Mouse (Mus musculus) CD4-positive, CD25-positive, alpha-beta regulatory T cell, adult 4 months (primary cell): ENCODE data around the gene Olfr118. TPM values are rescaled to one million over a fixed set of nuclear protein-coding genes. Genes with fewer than 3 reads are reported as not detected.
"Not testable (repeated sequence)": the region's sequence is repeated elsewhere in the genome, so short reads cannot be mapped to it uniquely, and the experiment has no call there.

ENCODE experiments used
- ATAC-seq: one replicate; pipeline ENCODE4 v1.8.0; 2017
- polyA plus RNA-seq, 2 experiments: library from polyadenylated mRNA; unstranded; fragments of 100-300 nt; shearing (Covaris generic); gene quantifications; one replicate each; pipeline ENCODE4 v1.2.1; 2017

Gene Olfr118
- under 1 TPM in 1 of 2 experiments, not detected in 1; 0.30 TPM for polyA plus RNA-seq

DNA sequence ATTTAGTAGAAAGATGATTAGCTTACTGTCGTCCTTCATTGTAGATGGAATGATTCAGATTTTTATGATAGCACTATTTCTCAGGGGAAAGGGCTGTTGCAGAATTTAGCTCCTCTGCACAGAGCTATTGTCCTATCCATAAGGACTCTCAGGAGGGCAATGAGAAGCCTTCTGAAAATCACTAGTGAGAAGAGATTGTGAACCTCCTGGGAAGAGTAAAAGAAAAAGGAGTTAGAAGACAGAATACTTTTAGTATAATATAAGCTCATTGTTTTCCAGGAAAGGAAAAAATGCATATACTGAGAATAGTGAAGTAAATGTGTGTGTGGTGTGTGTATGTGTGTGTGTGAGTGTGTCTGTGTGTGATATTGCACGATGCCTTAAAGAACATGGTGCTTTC is at the start of gene Olfr118:
Olfr118 (plus strand) TSS at position 301 of the 400 bp plus-strand sequence.
- no peak for ATAC-seq

DNA sequence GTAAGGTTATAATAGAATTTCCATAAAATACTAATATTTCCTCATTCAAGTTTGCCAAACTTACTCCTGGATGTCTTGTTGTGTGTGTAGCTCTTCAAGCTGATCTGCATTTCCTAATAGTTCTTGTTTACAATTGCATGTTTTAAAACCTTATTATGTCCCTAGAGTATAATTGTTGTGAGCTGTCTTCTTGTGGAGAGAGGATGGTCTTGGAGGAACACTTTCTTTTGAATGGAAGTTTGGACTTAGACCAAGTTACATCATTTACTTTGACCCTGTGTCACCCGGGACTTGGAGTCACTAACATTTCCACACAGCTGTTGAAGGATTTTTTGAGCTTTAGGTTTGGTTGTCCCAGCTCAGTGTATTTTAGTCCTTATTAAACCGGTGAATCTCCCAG is 39.8 kb upstream of the Olfr118 start, which contains the start of the genes Olfr115 and Olfr116:
Olfr115 (minus strand) TSS at position 101 of the 400 bp plus-strand sequence.
Olfr116 (minus strand) TSS at position 191 of the 400 bp plus-strand sequence.
- ATAC-seq = no peak

DNA sequence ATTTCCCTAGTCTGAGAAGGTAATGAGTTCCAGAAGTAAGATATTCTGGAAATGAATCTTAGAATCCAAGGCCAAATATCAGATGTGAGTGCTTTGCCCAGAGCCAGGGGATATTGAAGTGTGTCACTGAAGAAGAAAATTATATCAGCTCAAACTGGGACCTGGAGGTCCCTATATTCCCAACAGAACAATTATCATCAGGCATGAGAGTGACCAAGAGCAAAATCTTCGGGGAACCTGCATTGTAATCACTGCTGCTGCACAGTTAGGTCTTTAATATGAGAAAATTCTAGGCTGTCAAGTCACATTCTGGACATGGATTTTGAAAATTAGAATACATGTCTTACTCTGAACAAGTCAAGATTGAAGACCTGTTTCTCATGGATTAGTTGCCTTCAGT is 3.1 kb upstream of the Olfr118 start, which contains the start of gene Olfr117:
Olfr117 (minus strand) TSS at position 101 of the 400 bp plus-strand sequence.
- no peak for ATAC-seq

DNA sequence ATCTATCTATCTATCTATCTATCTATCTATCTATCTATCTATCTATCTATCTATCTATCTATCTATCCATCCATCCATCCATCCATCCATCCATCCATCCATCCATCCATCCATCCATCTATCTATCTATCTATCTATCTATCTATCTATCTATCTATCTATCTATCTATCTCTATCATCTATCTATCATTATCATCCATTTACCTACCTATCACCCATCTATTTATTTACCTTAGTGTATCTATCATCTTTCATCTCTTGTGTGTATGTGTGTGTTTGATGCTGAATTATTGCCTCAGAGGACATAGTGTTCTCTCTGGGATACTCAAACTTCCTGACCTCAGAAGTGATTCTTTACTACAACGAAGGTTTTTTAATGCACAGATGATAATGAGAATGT is 29.5 kb downstream of the Olfr118 start, which contains the start of gene Olfr119:
Olfr119 (plus strand) TSS at position 301 of the 400 bp plus-strand sequence.
- ATAC-seq = not testable (repeated sequence)

DNA sequence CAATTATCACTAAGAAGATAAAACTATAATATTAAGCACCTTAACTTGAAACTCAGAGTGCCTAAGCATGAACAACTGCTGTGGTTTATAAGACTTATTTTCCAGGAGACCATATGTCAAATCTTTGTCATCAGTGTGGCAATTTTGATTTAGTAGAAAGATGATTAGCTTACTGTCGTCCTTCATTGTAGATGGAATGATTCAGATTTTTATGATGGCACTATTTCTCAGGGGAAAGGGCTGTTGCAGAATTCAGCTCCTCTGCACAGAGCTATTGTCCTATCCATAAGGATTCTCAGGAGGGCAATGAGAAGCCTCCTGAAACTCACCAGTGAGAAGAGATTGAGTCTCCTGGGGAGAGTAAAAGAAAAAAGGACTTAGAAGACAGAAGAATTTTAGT is 54.7 kb downstream of the Olfr118 start, which contains the start of gene Olfr120:
Olfr120 (plus strand) TSS at position 301 of the 400 bp plus-strand sequence.
- no peak for ATAC-seq

Other genes with a start within 250 kb of the Olfr118 start
- gene Olfr108, start 221.5 kb upstream of the Olfr118 start, polyA plus RNA-seq = not detected
- gene Olfr109, start 208.1 kb upstream of the Olfr118 start, polyA plus RNA-seq = not detected
- not detected for gene H2-M2, start 183.4 kb upstream of the Olfr118 start, polyA plus RNA-seq
- not detected for gene Olfr110, start 174.5 kb upstream of the Olfr118 start, polyA plus RNA-seq
- gene Olfr111, start 159.0 kb upstream of the Olfr118 start, polyA plus RNA-seq = not detected
- not detected for gene Olfr112, start 97.5 kb upstream of the Olfr118 start, polyA plus RNA-seq
- not detected for gene Olfr113, start 89.3 kb upstream of the Olfr118 start, polyA plus RNA-seq
- gene Olfr114, start 74.2 kb upstream of the Olfr118 start, polyA plus RNA-seq = not detected
- gene Olfr115, start 39.9 kb upstream of the Olfr118 start, polyA plus RNA-seq = not detected
- not detected for gene Olfr116, start 39.8 kb upstream of the Olfr118 start, polyA plus RNA-seq
- gene Olfr117, start 3.2 kb upstream of the Olfr118 start, polyA plus RNA-seq = not detected
- gene Olfr119, start 29.6 kb downstream of the Olfr118 start, polyA plus RNA-seq = not detected
- gene Olfr120, start 54.8 kb downstream of the Olfr118 start, polyA plus RNA-seq = not detected
- gene Olfr121, start 81.9 kb downstream of the Olfr118 start, polyA plus RNA-seq = not detected
- gene Olfr122, start 101.6 kb downstream of the Olfr118 start, polyA plus RNA-seq = under 1 TPM in 1 of 2 experiments, not detected in 1; 0.27 TPM
- gene Olfr123, start 126.5 kb downstream of the Olfr118 start, polyA plus RNA-seq = not detected
- not detected for gene Olfr124, start 132.9 kb downstream of the Olfr118 start, polyA plus RNA-seq
- gene Olfr125, start 166.0 kb downstream of the Olfr118 start, polyA plus RNA-seq = not detected
- not detected for gene Olfr126, start 180.5 kb downstream of the Olfr118 start, polyA plus RNA-seq
- under 1 TPM in 1 of 2 experiments, not detected in 1; 0.11 TPM for gene Olfr127, start 233.4 kb downstream of the Olfr118 start, polyA plus RNA-seq